Mouse (Mus musculus) cortical plate, adult 2 months (tissue): ENCODE results near the gene Mesd. TPM values are rescaled to one million over a fixed set of nuclear protein-coding genes. Genes with fewer than 3 reads are reported as not detected.

ENCODE experiments used
- H3K27ac ChIP-seq: fragments of 200-500 bp; 2 replicates; pipeline ENCODE4 v1.5.1; 2012; ENCODE audit warnings: low read length, control low read depth, inconsistent platforms; ENCODE audit not compliant: insufficient read depth
- H3K4me1 ChIP-seq: fragments of 200-500 bp; 2 replicates; pipeline ENCODE4 v1.6.1; 2011; ENCODE audit warnings: low read length; ENCODE audit not compliant: control insufficient read depth, insufficient read depth
- H3K4me3 ChIP-seq: fragments of 200-500 bp; 2 replicates; pipeline ENCODE4 v1.5.1; 2011; ENCODE audit warnings: mild to moderate bottlenecking, low read length, control low read depth; ENCODE audit not compliant: insufficient read depth
- CTCF ChIP-seq: fragments of 200-500 bp; IDR thresholded peaks from 2 replicates; pipeline ENCODE4 v1.5.1; 2011; ENCODE audit warnings: mild to moderate bottlenecking, control low read depth, low read length; ENCODE audit not compliant: insufficient read depth; ENCODE audit errors: extremely low read depth
- POLR2A ChIP-seq: fragments of 200-500 bp; IDR thresholded peaks from 2 replicates; pipeline ENCODE4 v1.6.1; 2011; ENCODE audit warnings: mild to moderate bottlenecking, low read length, control low read depth; ENCODE audit not compliant: insufficient read depth; ENCODE audit errors: extremely low read depth
- polyA plus RNA-seq: library from polyadenylated mRNA; depleted of rRNA; stranded (reverse); fragments of >200 nt; gene quantifications from 2 replicates; pipeline ENCODE4 v1.2.3, GENCODE M21; 2012; rRNA removed

Mesd gene
- polyA plus RNA-seq, 1 experiment = 34.8 TPM

GRCm38 (mm10) chr7:83949662-83950061, 65.4 kb downstream of the Mesd start:
- Histone ChIP-seq H3K4me1 (no peaks in the 10 kb centered on the region), H3K4me3 (no peak overlapping the region), H3K27ac (no peak overlapping the region)
- TF ChIP-seq POLR2A (no peak), CTCF (no peak)

Other genes with a start within 250 kb of the Mesd start
- 1.6 and 5.4 TPM in 2 replicates for gene Il16, start 138.7 kb upstream of the Mesd start, polyA plus RNA-seq
- 0.87 and 0.88 TPM in 2 replicates for gene Cfap161, start 89.6 kb upstream of the Mesd start, polyA plus RNA-seq
- gene Tlnrd1, start 161 bp upstream of the Mesd start, polyA plus RNA-seq = 18.1 and 20.5 TPM in 2 replicates
- gene Cemip, start 202.0 kb downstream of the Mesd start, polyA plus RNA-seq = 5.8 and 6.4 TPM in 2 replicates